Mouse (Mus musculus): Measurements from ENCODE around the gene Hmgn2.

- no peak for TF ChIP-seq USF1 (IDR thresholded peaks at IDR 0.05; ENCODE audit: low read depth, low read length)
- no peak for TF ChIP-seq GATA1 (IDR thresholded peaks at IDR 0.05; ENCODE audit: low read depth, low read length)
- TF ChIP-seq MAX (IDR thresholded peaks at IDR 0.05; ENCODE audit: low read length), result 0 out of 2 replicates have a peak, but pooled peaks have one; percentile 41
- 0 out of 4 replicates have a peak, but pooled peaks of 1 of the 2 experiments have one; percentile 11 for TF ChIP-seq EP300 (IDR thresholded peaks at IDR 0.05; ENCODE audit: low read depth in 1 of 2, low read length in 2 of 2)
- TF ChIP-seq SIN3A (IDR thresholded peaks at IDR 0.05; ENCODE audit: low read length), result peak; percentile 83
- TF ChIP-seq POLR2A (IDR thresholded peaks at IDR 0.05; ENCODE audit: control insufficient read depth in 1 of 2, insufficient read depth in 1 of 2, low read depth in 1 of 2, low read length in 2 of 2, poor library complexity in 1 of 2), result peak in 1 of 2 experiments; percentile 34; a peak in 2 of 4 replicates
- no peak for TF ChIP-seq SMC3 (IDR thresholded peaks at IDR 0.05; ENCODE audit: low read depth, low read length)
- TF ChIP-seq NRF1 (IDR thresholded peaks at IDR 0.05; ENCODE audit: insufficient read depth, low read depth, low read length, poor library complexity, severe bottlenecking), result no peak
- no peak for TF ChIP-seq POLR2AphosphoS2 (IDR thresholded peaks at IDR 0.05; ENCODE audit: low read length)
- TF ChIP-seq CTCF (IDR thresholded peaks at IDR 0.05 in 2 of 3, conservative IDR thresholded peaks at IDR 0.05 in 1 of 3; ENCODE audit: control insufficient read depth in 1 of 3, insufficient read depth in 1 of 3, low read depth in 2 of 3, low read length in 3 of 3, poor library complexity in 1 of 3, severe bottlenecking in 1 of 3), result no peak
- TF ChIP-seq RAD21 (IDR thresholded peaks at IDR 0.05; ENCODE audit: low read depth, low read length), result no peak
- TF ChIP-seq MAZ (IDR thresholded peaks at IDR 0.05; ENCODE audit: low read depth, low read length), result peak; percentile 4; the same call in 1 of the 2 replicates
- TF ChIP-seq NELFE (IDR thresholded peaks at IDR 0.05; ENCODE audit: low read depth, low read length), result peak; percentile 2; the same call in 1 of the 2 replicates
These were observed at the start of gene Hmgn2 for GRCm38 (mm10) chr4:133968150-133968921.
